Mouse (Mus musculus) neural tube, embryonic 12.5 days (tissue): ENCODE results near the gene Hunk. TPM values are rescaled to one million over a fixed set of nuclear protein-coding genes. Genes with fewer than 3 reads are reported as not detected.

Experiments used
- ATAC-seq: fragments of 200-750 bp; cut with Nextera tagmentation; 2 replicates; pipeline ENCODE4 v1.8.0; 2017; ENCODE audit warnings: low read depth, mild to moderate bottlenecking, moderate TSS enrichment, moderate library complexity; ENCODE audit not compliant: low FRiP score
- H3K27ac ChIP-seq: fragments of 300-500 bp; sonication (generic); 2 replicates; pipeline ENCODE4 v1.5.1; 2016
- H3K27me3 ChIP-seq: fragments of 300-500 bp; sonication (generic); replicated peaks from 2 replicates; pipeline ENCODE4 v1.6.1; 2016; ENCODE audit warnings: mild to moderate bottlenecking
- H3K36me3 ChIP-seq: fragments of 300-500 bp; sonication (generic); 2 replicates; pipeline ENCODE4 v1.6.1; 2016; ENCODE audit warnings: mild to moderate bottlenecking
- H3K4me1 ChIP-seq: fragments of 300-500 bp; sonication (generic); 2 replicates; pipeline ENCODE4 v1.6.1; 2016
- H3K4me2 ChIP-seq: fragments of 300-500 bp; sonication (generic); replicated peaks from 2 replicates; pipeline ENCODE4 v1.6.1; 2016; ENCODE audit warnings: mild to moderate bottlenecking
- H3K4me3 ChIP-seq: fragments of 300-500 bp; sonication (generic); 2 replicates; pipeline ENCODE4 v1.5.1; 2016
- H3K9ac ChIP-seq: fragments of 300-500 bp; sonication (generic); 2 replicates; pipeline ENCODE4 v1.6.1; 2016; ENCODE audit warnings: mild to moderate bottlenecking
- H3K9me3 ChIP-seq: fragments of 300-500 bp; sonication (generic); 2 replicates; pipeline ENCODE4 v1.6.1; 2016; ENCODE audit warnings: mild to moderate bottlenecking
- WGBS: fragments of 180-500 bp; shearing (Covaris S2); methylation state at CpG from one replicate; pipeline ENCODE4 v1.1.7; 2016; 5-methylcytosine and 5-hydroxymethylcytosine counted together
- polyA plus RNA-seq: library from polyadenylated mRNA; unstranded; fragments of >200 nt; fragmentation: Nextera tagmentation; extraction: Ambion mirVana; gene quantifications from 2 replicates; pipeline ENCODE4 v1.2.1, GENCODE M21; 2016

The Hunk gene
- polyA plus RNA-seq, 1 experiment from 2014 or later: 12.1 TPM

DNA sequence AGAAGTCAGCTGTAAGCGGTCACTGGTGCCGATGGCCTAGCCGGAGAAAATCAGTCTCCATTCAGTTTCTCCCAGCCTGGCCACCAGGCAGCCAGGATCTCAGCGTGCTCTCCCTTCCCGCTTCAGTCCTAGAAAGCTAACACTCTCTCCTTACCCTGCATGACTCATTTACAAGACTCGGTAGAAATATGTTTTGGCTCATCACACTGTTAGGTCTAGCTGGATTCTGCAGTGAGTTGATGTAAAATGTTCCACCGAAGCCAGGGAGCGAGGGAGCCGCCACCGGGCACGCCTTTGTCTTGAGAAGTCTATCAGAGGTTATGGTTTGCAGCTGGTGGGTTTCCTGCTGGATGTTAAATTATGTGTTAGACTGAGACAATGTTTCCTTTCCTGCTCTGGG is 67.4 kb downstream of the Hunk start:
- H3K4me3 ChIP-seq: no peak overlapping the region
- no peak overlapping the region for H3K9ac ChIP-seq
- H3K4me2 ChIP-seq: no peak overlapping the region
- ATAC-seq: no peak
- H3K9me3 ChIP-seq: no peaks in the 10 kb centered on the region
- peaks cover 9% of the 10 kb centered on the region; the same call in 1 of the 2 replicates for H3K4me1 ChIP-seq
- H3K27ac ChIP-seq: no peak overlapping the region
- WGBS: 75% methylated on average over 11 of the region's 11 CpGs
- peaks cover 30% of the 10 kb centered on the region for H3K36me3 ChIP-seq
- H3K27me3 ChIP-seq: no peaks in the 10 kb centered on the region

DNA sequence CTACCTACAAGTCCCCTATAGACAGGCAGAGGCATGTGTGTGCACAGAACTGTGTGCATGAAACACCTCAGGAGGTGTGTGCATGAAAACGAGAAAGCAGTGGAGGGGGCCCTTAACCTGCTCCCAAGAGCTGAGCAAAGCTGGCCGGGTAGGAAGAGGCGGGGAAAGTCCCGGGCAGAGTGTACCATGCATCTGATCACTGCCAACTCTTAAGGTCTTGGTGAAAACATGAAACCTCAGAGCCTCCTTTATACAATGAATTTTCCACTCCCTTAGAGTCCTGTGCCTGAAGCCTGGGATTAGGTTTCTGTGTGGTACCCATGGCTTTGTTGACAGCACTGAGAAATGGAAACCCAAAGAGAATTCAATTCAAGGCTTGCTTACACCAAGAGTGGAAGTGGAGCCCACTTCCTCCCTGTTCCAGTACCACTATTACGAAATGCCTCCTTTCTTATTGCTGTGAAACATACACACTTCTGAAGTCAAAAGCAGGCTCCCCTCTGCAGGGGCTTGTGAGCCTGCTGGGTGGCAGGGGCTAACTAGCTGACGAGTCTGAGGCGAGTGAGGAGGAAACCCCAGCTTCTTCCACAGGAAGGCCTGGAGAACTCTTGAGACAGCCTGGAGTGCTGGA is 70.8 kb downstream of the Hunk start:
- 81% methylated on average over 7 of the region's 7 CpGs for WGBS
- no peaks in the 10 kb centered on the region for H3K9me3 ChIP-seq
- peaks cover 30% of the 10 kb centered on the region for H3K36me3 ChIP-seq
- H3K27ac ChIP-seq: no peak overlapping the region
- peaks cover 22% of the 10 kb centered on the region for H3K4me1 ChIP-seq
- no peaks in the 10 kb centered on the region for H3K27me3 ChIP-seq
- H3K9ac ChIP-seq: no peak overlapping the region
- H3K4me2 ChIP-seq: no peak overlapping the region
- no peak for ATAC-seq
- H3K4me3 ChIP-seq: no peak overlapping the region

DNA sequence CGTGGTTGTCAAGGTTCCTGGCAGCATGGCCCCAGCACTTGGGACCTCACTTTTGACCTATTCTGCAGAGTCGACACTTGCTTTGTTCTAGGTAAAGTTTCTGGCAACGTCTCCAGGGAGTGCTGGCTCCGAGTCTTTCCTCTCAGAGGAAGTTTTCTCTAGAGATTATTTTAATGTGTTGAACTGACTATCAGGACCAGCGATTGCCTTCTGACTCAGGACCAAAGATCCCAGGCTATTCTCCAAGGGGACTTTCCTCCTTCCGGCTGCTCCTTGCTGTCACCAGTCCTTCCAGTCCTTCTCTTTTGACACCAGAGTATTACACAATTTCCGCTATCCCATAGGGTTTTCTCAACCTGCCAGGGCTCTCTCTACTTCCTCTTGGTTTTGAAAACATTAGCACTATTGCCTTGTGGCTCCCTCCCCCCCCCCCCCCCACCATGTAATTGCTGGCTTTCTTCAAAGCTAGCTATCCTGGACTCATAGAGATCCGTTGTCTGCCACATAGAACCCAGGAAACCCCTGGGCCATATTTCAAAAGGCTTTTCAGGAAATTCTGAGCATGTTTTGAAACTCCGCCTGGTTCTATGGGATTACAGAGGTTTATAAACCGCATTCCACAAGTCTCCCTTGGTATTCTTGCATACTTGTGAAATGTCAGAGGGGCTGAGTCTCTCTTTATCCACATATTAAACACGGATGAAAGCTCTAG is 73.2 kb downstream of the Hunk start:
- Histone ChIP-seq H3K4me1 (peaks cover 14% of the 10 kb centered on the region), H3K4me2 (no peak overlapping the region), H3K9me3 (no peaks in the 10 kb centered on the region), H3K4me3 (no peak overlapping the region), H3K27me3 (no peaks in the 10 kb centered on the region), H3K9ac (no peak overlapping the region), H3K36me3 (peaks cover 27% of the 10 kb centered on the region), H3K27ac (no peak overlapping the region)
- no peak for ATAC-seq
- 46% methylated on average over 11 of the region's 11 CpGs for WGBS

DNA sequence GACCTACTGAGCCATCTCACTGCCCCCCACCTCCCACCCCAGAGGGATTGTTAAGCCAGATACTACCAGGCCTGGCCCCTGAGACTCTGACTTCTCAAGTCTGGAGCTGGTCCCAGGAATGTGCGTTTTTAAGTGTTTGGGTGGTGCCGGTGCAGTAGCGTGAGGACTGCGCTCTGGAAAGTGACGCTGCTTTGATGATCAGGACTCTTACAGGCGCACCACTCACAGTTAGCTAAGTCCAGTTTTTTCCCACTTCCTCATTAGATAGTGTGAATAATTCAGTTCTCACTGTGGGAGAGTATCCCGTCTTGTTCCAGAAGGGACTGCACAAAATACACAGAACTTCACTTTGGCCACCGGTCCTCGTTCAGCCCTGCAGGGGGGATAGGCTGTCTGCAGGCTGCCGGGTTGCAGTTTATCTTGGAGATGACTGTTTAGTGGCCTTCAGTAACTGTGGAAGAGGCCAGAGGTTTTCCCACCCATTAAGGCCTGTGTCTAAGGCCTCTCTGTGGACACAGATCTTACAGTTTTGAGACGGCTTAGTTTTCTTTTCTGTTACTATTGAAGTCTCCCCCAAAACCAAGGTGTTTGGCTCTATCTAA is 75.6 kb downstream of the Hunk start:
- no peak for ATAC-seq
- Histone ChIP-seq H3K27ac (no peak overlapping the region), H3K4me1 (peaks cover 14% of the 10 kb centered on the region), H3K9me3 (peaks cover 5% of the 10 kb centered on the region), H3K36me3 (peaks cover 25% of the 10 kb centered on the region), H3K27me3 (no peaks in the 10 kb centered on the region), H3K4me3 (no peak overlapping the region), H3K4me2 (no peak overlapping the region), H3K9ac (no peak overlapping the region)
- 56% methylated on average over 11 of the region's 11 CpGs for WGBS

DNA sequence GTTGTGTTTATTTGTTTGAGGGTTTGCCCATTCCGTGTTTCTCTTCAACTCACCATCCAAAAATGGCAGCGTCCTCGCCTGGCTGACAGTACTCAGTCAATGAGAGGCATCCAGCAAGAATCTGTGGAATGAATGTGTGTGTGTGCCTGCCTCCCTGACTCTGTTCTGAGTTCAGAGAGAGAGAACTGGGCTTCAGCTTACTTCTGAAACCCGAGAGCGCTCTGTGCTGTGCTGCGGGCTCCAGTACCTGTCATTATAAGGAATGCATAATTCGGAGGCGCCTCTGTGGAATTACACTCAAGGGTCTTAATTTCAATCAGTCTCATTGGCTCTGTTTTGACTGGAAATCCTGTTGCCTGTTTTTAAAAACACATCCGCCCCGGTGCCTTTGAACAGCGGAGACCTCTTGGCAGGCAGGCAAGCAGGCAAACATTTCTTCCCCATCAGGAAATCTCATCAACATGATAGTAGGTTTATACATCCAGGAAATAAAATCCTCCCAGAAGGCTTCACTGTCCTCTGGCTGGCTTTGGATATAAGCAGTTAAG is 77.0 kb downstream of the Hunk start:
- peaks cover 5% of the 10 kb centered on the region for H3K9me3 ChIP-seq
- 82% methylated on average over 11 of the region's 11 CpGs for WGBS
- peaks cover 14% of the 10 kb centered on the region for H3K4me1 ChIP-seq
- ATAC-seq: no peak
- H3K4me2 ChIP-seq: no peak overlapping the region
- H3K36me3 ChIP-seq: peaks cover 34% of the 10 kb centered on the region
- H3K27ac ChIP-seq: no peak overlapping the region
- no peaks in the 10 kb centered on the region for H3K27me3 ChIP-seq
- no peak overlapping the region for H3K4me3 ChIP-seq
- no peak overlapping the region for H3K9ac ChIP-seq

DNA sequence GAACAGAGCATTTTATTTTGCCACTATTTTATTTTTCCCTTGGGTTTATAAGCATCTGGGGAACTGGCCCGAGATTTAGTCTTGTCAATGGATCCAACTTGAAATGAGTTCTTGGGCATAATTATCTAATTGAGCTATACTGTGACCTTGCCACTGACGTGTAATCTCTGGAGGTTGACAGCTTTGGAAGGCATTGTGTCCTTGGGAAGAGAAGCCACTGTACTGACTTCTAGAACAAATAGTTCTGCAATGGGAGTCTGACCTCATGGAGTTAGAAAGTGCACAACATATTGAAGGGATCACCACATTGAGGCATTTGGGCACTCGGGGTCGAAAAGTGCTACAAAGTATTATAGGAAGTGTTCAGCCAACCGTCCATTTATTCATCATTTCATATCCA is 79.3 kb downstream of the Hunk start:
- Histone ChIP-seq H3K27me3 (no peaks in the 10 kb centered on the region), H3K36me3 (peaks cover 52% of the 10 kb centered on the region), H3K4me1 (no peaks in the 10 kb centered on the region; the same call in 1 of the 2 replicates), H3K9me3 (peaks cover 5% of the 10 kb centered on the region), H3K4me3 (no peak overlapping the region), H3K27ac (no peak overlapping the region), H3K4me2 (no peak overlapping the region), H3K9ac (no peak overlapping the region)
- 94% methylated on average over 5 of the region's 5 CpGs for WGBS
- no peak for ATAC-seq

DNA sequence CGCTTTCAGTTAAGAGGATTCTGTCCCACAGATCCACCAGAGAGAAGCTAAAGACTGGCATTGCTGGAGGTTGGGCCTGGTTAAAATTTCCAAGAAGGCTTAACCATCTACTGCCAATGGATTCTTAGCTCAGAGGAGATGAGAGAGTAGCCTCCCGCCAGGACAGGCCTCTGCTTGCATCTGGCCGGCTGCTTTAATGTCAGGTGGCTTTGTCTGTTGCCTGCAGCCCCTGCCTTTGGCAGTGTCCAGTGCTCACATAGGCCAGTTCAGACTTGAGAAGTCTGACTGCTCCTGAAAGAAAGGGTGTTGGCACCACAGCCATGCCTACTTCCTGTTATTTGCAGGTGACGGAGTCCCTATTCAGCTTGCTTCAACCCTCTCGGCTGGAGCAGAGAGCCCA is 82.5 kb downstream of the Hunk start:
- 92% methylated on average over 5 of the region's 5 CpGs for WGBS
- H3K4me2 ChIP-seq: no peak overlapping the region
- H3K9me3 ChIP-seq: peaks cover 5% of the 10 kb centered on the region
- no peaks in the 10 kb centered on the region for H3K4me1 ChIP-seq
- H3K36me3 ChIP-seq: peaks cover 64% of the 10 kb centered on the region
- no peak overlapping the region for H3K27ac ChIP-seq
- H3K4me3 ChIP-seq: no peak overlapping the region
- H3K27me3 ChIP-seq: no peaks in the 10 kb centered on the region
- ATAC-seq: no peak
- H3K9ac ChIP-seq: no peak overlapping the region

DNA sequence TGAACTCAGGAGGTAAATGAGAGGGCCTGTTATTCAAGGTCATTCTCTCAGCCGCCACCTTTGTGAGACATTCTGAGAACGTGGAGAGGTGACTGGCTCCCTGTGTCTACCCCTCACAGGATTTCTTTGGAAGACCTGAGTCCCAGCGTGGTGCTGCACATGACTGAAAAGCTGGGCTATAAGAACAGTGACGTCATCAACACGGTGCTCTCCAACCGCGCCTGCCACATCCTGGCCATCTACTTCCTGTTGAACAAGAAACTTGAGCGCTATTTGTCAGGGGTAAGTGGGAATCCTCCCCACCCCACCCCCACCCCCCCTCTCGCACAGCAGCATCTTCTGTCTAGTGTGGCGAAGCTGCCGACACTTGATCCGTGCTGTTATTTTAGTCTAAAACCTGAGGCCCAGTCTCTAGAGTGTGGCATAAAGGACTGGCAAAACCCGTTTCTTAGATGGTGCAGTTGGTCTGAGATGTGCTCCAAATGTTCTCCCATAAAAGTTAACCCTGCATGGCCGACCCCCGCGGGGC is 90.0 kb downstream of the Hunk start:
- Histone ChIP-seq H3K36me3 (peaks cover 69% of the 10 kb centered on the region), H3K9ac (no peak overlapping the region), H3K4me1 (no peaks in the 10 kb centered on the region), H3K9me3 (0 out of 2 replicates have a peak, but pooled peaks cover 2% of the 10 kb centered on the region), H3K27ac (no peak overlapping the region), H3K4me3 (no peak overlapping the region), H3K27me3 (no peaks in the 10 kb centered on the region), H3K4me2 (no peak overlapping the region)
- WGBS: 92% methylated on average over 16 of the region's 16 CpGs
- no peak for ATAC-seq

DNA sequence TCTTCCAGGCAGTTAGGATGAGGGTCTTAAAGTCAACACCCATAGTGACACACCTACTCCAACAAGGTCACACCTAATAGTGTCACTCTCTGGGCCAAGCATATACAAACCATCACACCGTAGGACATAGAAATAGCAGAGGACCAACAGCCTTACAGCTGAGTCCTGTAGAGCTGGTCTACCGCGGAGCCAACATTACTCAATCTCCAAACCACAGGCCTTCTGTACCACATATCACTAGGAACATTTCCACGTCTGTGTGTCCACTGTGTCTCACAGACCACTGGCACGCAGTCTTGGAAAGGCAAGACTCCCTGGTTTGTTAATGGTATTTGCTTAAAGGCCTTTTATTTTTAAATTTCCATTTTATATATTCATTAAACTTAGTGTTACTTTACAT is 95.8 kb downstream of the Hunk start:
- no peaks in the 10 kb centered on the region for H3K4me1 ChIP-seq
- H3K27ac ChIP-seq: no peak overlapping the region
- no peak overlapping the region for H3K9ac ChIP-seq
- no peak overlapping the region for H3K4me2 ChIP-seq
- H3K4me3 ChIP-seq: no peak overlapping the region
- H3K9me3 ChIP-seq: 0 out of 2 replicates have a peak, but pooled peaks cover 1% of the 10 kb centered on the region
- H3K27me3 ChIP-seq: no peaks in the 10 kb centered on the region
- WGBS: 97% methylated on average over 5 of the region's 5 CpGs
- no peak for ATAC-seq
- peaks cover 69% of the 10 kb centered on the region for H3K36me3 ChIP-seq

DNA sequence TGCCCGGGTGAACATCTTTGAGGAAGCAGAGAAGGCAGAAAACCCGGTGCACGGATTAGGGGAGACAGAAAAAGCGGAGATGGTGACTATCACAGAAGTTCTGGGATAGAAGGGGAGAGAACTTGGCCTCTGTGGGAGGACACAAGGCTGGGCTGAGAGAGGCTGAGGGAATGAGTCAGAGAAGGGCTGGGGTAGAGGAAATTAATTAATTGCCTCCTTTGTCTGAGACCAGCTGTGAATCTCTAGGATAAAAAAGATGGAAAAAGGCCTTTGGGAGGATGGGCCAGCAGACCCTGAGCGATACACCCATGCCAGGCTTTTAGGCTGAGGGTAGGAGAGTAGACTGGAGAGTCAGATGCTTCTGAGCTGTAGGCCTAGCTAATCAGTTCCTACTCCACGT is 97.5 kb downstream of the Hunk start:
- Histone ChIP-seq H3K4me3 (no peak overlapping the region), H3K4me1 (no peaks in the 10 kb centered on the region), H3K9ac (no peak overlapping the region), H3K9me3 (no peaks in the 10 kb centered on the region), H3K36me3 (peaks cover 58% of the 10 kb centered on the region), H3K27ac (no peak overlapping the region), H3K4me2 (no peak overlapping the region), H3K27me3 (no peaks in the 10 kb centered on the region)
- no peak for ATAC-seq
- 90% methylated on average over 6 of the region's 6 CpGs for WGBS

DNA sequence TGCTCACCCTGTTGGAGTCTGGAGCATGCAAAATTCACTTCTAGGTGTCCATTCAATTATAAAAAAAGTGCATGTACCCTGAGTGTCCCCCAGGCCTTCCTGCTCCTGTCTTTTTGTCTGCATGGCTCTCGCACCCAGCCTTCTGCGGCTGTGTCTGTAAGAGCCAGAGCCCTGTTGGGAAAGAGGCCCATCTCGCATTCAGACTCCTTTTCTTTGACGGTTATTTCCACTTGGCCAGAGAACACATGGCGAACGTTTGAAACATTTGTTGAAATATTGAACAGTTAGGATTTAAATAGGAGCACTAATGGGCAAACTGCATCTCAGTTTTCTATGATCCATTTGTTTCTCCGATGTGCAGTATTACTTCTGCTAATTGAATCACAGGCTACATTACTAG is 99.3 kb downstream of the Hunk start:
- H3K27ac ChIP-seq: no peak overlapping the region
- 91% methylated on average over 7 of the region's 7 CpGs for WGBS

DNA sequence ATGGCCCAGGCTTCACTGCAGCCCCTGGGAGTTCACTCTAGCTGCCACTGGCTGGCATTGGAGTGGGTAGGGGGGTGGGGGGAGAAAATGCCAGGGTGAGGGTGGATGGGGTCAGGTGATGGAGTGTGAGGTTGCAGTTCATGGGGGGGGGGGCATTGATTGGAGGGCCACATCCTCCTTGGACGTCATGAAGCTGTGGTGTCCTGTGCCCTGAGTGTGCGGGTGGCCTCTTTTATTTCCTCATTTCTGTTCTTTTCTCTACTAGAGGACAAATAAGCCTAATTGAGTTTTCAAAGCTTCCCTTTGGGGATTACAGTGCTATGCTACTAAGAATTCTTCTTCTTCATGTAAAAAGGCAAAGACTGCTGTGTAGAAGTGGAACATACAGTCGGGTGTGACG is 99.8 kb downstream of the Hunk start:
- Histone ChIP-seq H3K9ac (no peak overlapping the region), H3K4me2 (no peak overlapping the region), H3K36me3 (peaks cover 47% of the 10 kb centered on the region), H3K27ac (no peak overlapping the region), H3K9me3 (no peaks in the 10 kb centered on the region), H3K4me3 (no peak overlapping the region), H3K4me1 (no peaks in the 10 kb centered on the region), H3K27me3 (no peaks in the 10 kb centered on the region)
- no peak for ATAC-seq
- WGBS: 88% methylated on average over 4 of the region's 4 CpGs

More for the DNA sequence above, 99.3 kb downstream of the Hunk start:
- H3K36me3 ChIP-seq: peaks cover 49% of the 10 kb centered on the region
- no peaks in the 10 kb centered on the region for H3K9me3 ChIP-seq
- H3K4me1 ChIP-seq: no peaks in the 10 kb centered on the region
- H3K4me2 ChIP-seq: no peak overlapping the region
- no peaks in the 10 kb centered on the region for H3K27me3 ChIP-seq
- H3K9ac ChIP-seq: no peak overlapping the region
- H3K4me3 ChIP-seq: no peak overlapping the region
- no peak for ATAC-seq
